Mouse (Mus musculus) regulatory T cell (primary cell): ENCODE data around the gene Sorl1.

Experiments
- in situ Hi-C: fragments of 300-600 bp; cut with MboI, MseI; formaldehyde crosslinking; loops from one replicate; pipeline ENCODE4 v1.15.1; 2025; ENCODE audit warnings: high pct_unique_total_duplicates

The Sorl1 gene

GRCm38 (mm10) chr9:42019308-42020031 lies 104.6 kb downstream of the Sorl1 start:
- in situ Hi-C loops: loop anchor here (5.0 kb wide), 1 partner anchor 223 kb away; no protein-coding TSS in a partner anchor

DNA sequence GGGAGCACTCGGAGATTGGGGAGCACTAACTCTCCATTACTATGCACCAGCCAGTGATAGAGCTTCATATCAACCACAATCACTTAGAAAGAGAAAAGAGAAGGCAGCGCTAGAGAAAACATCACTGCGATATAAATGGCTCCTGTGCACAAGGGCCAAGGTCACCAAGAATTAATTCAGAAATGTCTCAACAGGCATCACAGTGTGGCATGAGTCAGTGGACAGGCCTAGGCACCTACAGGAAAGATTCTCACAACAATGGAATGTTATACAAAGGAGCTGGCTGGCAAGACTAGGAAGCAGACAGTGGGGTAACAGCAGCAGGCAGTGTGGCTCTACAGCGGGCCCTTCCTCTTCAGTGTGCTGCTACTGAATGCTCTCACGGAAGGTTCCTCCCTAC lies 115.6 kb downstream of the Sorl1 start:
- in situ Hi-C loops: no loop called here

GRCm38 (mm10) chr9:42005101-42005500 lies 119.0 kb downstream of the Sorl1 start:
- in situ Hi-C loops: no loop called here

- in situ Hi-C loops: no loop called here
Observed at GRCm38 (mm10) chr9:42004140-42004539, 120.0 kb downstream of the Sorl1 start.

GRCm38 (mm10) chr9:41999498-42000473 lies 124.3 kb downstream of the Sorl1 start:
- in situ Hi-C loops: no loop called here

DNA sequence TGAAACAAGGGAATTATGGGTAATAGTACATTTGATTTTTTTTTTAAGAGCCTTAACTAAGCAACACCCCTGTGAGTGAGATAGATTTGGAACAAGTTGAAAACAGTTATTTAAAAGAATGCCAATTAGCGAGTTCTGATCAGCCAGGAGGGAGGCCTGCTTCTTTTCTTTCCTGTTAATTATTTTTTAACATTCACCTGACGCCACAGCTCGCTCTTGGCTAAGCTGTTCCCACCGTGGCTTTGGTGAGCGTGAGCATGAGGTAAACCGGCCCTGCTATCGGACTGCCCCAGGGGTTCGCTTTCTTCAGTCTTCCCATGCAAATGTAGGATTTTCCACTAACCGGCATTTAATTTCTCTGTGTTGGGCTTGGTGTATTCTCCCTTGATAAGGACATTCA lies 128.8 kb downstream of the Sorl1 start:
- in situ Hi-C loops: no loop called here

DNA sequence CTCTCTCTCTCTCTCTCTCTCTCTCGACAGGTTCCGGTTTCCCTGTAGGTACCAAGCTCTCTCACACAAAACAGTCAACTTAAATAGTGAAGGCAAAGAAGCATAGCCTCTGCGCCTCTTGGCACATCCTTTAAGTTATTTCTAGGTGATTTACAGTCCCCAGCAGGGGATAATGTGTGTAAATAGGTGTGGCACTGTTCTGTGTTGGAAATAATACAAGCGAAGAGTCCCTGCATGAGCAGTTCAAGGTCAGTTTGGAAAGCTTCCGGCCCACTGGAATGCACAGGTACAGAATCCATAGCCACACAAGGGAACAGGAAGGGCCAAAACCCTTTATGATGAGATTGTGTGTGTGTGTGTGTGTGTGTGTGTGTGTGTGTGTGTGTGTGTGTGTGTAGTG lies 130.3 kb downstream of the Sorl1 start:
- in situ Hi-C loops: no loop called here

DNA sequence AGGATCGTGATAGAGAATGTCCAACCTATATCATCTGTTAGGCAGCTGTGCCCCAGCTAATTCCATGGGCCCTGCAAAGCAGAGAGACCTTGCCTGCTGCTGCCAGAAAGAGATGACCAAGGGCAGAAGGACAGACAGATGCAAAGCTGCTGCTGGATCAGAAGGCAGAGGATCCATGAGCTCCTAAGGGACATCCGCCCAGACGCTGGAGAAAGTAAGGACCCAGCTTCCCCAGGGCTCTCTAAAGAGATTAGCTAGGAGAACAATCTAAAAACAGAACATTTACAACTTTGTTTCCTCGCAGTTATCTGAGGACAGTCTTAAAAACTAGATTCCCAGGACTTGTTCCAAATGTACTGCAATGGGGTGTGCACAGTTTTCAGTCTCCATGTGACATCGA lies 131.3 kb downstream of the Sorl1 start:
- in situ Hi-C loops: no loop called here

DNA sequence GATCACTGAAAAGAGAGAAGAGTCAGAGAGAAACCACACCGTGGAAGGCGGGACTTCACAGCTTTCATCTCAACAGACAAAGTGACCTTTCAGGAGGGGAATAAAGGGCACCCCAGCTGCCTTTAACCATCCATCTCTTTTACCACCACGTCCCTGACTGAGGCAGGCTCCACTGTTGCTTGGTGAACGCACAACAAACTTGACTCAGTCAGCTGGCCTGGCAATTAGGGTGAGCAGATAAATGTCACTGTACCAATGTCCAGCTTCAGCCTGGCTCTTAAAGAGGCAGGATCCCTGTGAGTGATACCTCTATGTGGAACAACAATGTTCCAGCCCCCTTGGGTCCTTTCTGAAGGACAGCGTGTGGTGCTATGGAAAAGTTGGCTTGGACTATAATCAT lies 138.5 kb downstream of the Sorl1 start:
- in situ Hi-C loops: no loop called here

- in situ Hi-C loops: no loop called here
Observed at GRCm38 (mm10) chr9:41985052-41985451, 139.0 kb downstream of the Sorl1 start.

DNA sequence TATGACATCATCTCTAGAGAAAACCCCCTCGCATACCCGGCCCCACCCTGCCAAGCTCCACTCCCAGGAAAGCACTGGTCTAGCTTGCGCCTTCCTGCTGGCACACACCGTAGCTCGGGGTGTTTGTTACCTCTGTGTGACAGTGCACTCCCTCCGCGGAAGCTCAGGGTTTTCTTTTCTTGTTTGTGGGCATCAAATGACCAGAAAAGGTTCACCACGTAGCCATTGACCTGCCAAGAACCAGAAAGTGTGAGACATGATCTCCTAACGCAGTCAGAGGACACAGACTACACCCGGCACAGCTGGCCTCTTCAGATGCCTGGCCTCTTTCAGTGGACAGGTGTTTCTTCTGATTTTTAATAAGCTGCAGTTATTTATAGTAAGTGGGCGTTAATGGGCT lies 139.8 kb downstream of the Sorl1 start:
- in situ Hi-C loops: no loop called here

- in situ Hi-C loops: no loop called here
Observed at GRCm38 (mm10) chr9:41983286-41983685, 140.8 kb downstream of the Sorl1 start.

DNA sequence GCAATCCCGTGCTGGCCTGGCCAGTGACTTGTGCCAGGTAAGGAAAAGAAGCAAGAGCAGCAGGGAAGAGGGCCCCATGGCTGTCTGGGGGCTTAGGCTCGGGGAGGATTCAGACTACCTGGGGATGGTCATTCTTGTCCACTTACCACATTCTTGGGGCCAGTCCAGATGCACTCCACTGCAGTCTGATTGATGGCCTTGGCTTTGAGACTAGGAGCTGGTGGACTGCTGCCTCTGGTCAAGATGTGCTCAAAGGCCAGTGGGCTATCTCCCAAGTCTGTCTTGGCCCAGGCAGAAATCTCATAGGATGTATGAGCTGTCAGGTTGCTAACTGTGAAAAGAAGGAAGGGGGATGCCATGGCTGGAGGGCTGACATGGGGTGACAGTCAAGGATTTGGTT lies 141.3 kb downstream of the Sorl1 start:
- in situ Hi-C loops: no loop called here

DNA sequence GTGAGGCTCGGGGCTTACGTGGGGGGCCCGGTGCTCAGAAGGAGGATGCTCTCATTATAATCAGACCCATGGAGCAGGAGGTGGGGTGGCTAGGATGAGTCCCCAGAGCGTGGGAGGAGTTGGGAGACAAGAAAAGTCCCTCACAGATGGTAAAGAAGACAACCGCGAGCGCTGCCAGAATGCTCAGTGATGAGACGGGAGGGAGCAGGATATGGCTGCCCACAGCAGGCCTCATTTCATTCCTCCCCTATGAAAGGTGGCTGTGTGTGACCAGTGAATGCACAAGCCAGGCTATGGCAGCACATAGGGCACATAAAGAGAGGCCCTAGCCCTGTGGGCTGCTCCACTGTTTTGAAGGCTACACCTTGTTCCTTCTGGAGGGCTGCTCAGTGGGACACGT lies 142.1 kb downstream of the Sorl1 start:
- in situ Hi-C loops: no loop called here

DNA sequence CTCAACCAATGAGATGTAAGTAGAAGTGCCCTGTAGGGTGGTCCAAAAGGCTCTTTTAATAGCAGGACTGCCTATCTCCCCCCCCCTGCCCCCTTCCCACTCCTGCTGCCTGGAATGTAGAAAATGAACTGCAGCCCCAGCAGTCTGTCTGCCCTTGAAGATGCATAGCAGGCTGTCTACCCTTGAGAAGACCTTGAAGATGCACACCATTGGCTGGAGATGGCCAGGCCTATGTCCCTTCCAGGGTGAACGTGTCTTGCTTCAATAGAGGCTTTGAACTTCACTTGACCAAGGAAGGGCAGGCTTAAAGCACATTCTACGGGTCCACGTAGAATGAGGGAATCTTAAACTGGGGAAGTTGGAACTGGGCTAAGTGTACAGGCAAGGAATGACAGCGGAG lies 142.8 kb downstream of the Sorl1 start:
- in situ Hi-C loops: no loop called here

GRCm38 (mm10) chr9:41980796-41981195 lies 143.3 kb downstream of the Sorl1 start:
- in situ Hi-C loops: no loop called here

- in situ Hi-C loops: no loop called here
Observed at GRCm38 (mm10) chr9:41978366-41978765, 145.7 kb downstream of the Sorl1 start.

- in situ Hi-C loops: no loop called here
Observed at GRCm38 (mm10) chr9:41975968-41976367, 148.1 kb downstream of the Sorl1 start.

- in situ Hi-C loops: loop anchor here (25.0 kb wide), 1 partner anchor 487 kb away; no protein-coding TSS in a partner anchor
Observed at GRCm38 (mm10) chr9:41974661-41975060, 149.4 kb downstream of the Sorl1 start.

GRCm38 (mm10) chr9:41973775-41974657 lies 150.1 kb downstream of the Sorl1 start:
- in situ Hi-C loops: loop anchor here (25.0 kb wide), 1 partner anchor 487 kb away; no protein-coding TSS in a partner anchor

- in situ Hi-C loops: loop anchor here (25.0 kb wide), 1 partner anchor 483 kb away; no protein-coding TSS in a partner anchor
Observed at GRCm38 (mm10) chr9:41969961-41970360, 154.1 kb downstream of the Sorl1 start.
